Mouse (Mus musculus) midbrain, embryonic 16.5 days (tissue): ENCODE measurements at regions not wholly inside any gene's neighbourhood (a gene's known extent, or its start where the extent isn't known, plus 50 kb on each side); places are given as distances from the start of the nearest gene placed in this dataset.
A peak's percentile ranks its signal among the peaks of the same experiment; 100 is the strongest.

Experiments used
- ATAC-seq: fragments of 200-750 bp; cut with Nextera tagmentation; 2 replicates; pipeline ENCODE4 v1.8.0; 2017; ENCODE audit warnings: moderate TSS enrichment
- H3K27ac ChIP-seq: fragments of 300-500 bp; sonication (generic); 2 replicates; pipeline ENCODE4 v1.5.1; 2014; ENCODE audit warnings: mild to moderate bottlenecking, low read length, mixed read lengths
- H3K27me3 ChIP-seq: fragments of 300-500 bp; sonication (generic); 2 replicates; pipeline ENCODE4 v1.6.1; 2014; ENCODE audit warnings: low read depth, low read length, mixed read lengths; ENCODE audit not compliant: control insufficient read depth, insufficient read depth
- H3K36me3 ChIP-seq: fragments of 300-500 bp; sonication (generic); 2 replicates; pipeline ENCODE4 v1.6.1; 2014; ENCODE audit warnings: mild to moderate bottlenecking, low read length, moderate library complexity, mixed read lengths; ENCODE audit not compliant: control insufficient read depth, insufficient read depth
- H3K4me1 ChIP-seq: fragments of 300-500 bp; sonication (generic); 2 replicates; pipeline ENCODE4 v1.6.1; 2014; ENCODE audit warnings: mild to moderate bottlenecking, low read length, mixed read lengths; ENCODE audit not compliant: control insufficient read depth, insufficient read depth
- H3K4me2 ChIP-seq: fragments of 300-500 bp; sonication (generic); 2 replicates; pipeline ENCODE4 v1.6.1; 2014; ENCODE audit warnings: mild to moderate bottlenecking, low read length, mixed read lengths
- H3K4me3 ChIP-seq: fragments of 300-500 bp; sonication (generic); 2 replicates; pipeline ENCODE4 v1.5.1; 2014; ENCODE audit warnings: low read depth, mild to moderate bottlenecking, low read length, moderate library complexity, mixed read lengths
- H3K9ac ChIP-seq: fragments of 300-500 bp; sonication (generic); 2 replicates; pipeline ENCODE4 v1.6.1; 2014; ENCODE audit warnings: low read depth, low read length, mixed read lengths
- H3K9me3 ChIP-seq: fragments of 300-500 bp; sonication (generic); replicated peaks from 2 replicates; pipeline ENCODE4 v1.6.1; 2014; ENCODE audit warnings: mild to moderate bottlenecking, low read length, mixed read lengths; ENCODE audit not compliant: control insufficient read depth, poor library complexity, severe bottlenecking
- WGBS: fragments of 180-500 bp; shearing (Covaris S2); extraction: QIAGEN DNeasy Blood & Tissue Kit; methylation state at CpG from one replicate; pipeline ENCODE4 v1.1.7; 2014; 5-methylcytosine and 5-hydroxymethylcytosine counted together

DNA sequence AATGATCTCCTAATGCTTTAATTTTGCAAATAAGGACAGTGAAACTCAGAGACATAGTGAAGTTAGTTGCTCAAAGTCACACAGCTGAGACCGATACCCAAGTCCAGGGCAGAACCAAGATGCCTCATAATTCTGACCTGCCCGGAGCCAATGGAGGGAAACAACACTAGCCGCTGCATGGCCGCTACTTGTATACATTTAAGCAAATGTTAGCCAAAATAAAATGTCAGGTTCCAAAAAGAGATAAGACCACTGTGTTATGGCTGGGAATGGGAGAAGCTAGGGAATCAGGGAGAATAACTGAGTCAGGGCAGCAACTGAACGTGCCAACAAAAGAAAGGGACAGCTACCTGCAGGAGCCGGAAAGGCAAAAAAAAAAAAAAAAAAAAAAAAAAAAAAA lies 97.4 kb downstream of the Dad1 start:
- H3K4me1 ChIP-seq, result no peaks in the 10 kb centered on the region
- 93% methylated on average over 6 of the region's 6 CpGs for WGBS
- no peak for ATAC-seq
- H3K36me3 ChIP-seq, result no peaks in the 10 kb centered on the region
- H3K9ac ChIP-seq, result no peak overlapping the region
- H3K9me3 ChIP-seq, result no peaks in the 10 kb centered on the region
- H3K4me2 ChIP-seq, result no peak overlapping the region
- H3K27me3 ChIP-seq, result no peaks in the 10 kb centered on the region; the same call in 1 of the 2 replicates
- H3K27ac ChIP-seq, result no peak overlapping the region
- no peak overlapping the region for H3K4me3 ChIP-seq

DNA sequence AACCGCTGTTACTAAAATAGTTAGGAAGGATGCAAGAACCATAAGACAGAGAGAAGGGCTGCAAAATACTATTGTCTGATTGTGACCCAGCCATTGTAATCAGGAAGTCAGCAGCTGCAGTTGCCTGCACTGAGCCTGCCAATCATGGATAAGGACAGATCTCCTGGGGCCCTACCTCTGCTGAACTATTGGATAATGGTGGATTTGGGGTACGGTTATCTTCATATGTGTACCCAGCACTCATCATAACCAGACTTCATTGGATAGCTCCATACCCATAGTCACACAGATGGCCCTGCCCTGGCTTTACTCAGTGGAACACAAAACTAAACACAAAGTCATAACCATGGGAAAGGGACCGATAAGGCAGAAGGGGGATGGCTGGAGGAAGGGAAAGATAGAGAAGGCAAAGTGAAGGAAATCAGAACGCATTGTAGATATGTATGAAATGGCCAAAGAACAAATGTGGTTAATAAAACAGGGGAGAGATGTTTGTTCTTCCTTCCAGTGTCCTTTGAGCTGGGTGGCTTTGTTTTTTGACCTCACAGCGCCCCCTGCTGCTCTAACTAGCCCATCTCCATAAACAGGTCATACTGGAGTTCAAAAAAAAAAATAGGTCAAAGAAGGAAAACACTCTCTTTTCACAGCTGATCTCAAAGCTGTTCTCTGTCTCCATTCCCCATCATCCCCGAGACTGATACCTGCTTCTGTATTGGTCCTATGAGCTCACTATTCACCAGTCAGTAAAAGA lies 101.2 kb downstream of the Dad1 start:
- Histone ChIP-seq H3K36me3 (no peaks in the 10 kb centered on the region), H3K4me3 (no peak overlapping the region), H3K27me3 (no peaks in the 10 kb centered on the region; the same call in 1 of the 2 replicates), H3K27ac (no peak overlapping the region), H3K4me2 (no peak overlapping the region), H3K9ac (no peak overlapping the region), H3K9me3 (no peaks in the 10 kb centered on the region), H3K4me1 (no peaks in the 10 kb centered on the region)
- 49% methylated on average over 6 of the region's 6 CpGs for WGBS
- ATAC-seq, result no peak

DNA sequence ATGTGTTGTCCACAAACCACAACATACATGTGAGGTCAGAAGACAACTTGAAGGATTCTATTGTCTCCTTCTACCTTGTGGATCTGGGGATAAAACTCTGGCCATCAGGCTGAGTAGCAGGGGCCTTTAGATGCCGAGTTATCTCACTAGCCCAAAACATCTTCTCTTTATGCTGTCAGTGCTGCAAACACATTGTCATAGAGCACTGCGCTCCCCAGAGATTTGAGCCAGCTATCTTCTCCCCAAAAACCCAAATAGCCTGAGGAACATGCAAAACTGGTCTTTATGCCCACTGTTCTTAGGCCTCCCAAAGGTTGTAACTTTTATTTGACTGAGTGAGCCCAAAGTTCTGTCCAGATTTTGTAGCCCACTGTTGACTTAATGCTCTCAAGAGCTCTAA lies 102.0 kb downstream of the Dad1 start:
- Histone ChIP-seq H3K36me3 (no peaks in the 10 kb centered on the region), H3K4me2 (no peak overlapping the region), H3K9me3 (no peaks in the 10 kb centered on the region), H3K27ac (no peak overlapping the region), H3K9ac (no peak overlapping the region), H3K27me3 (no peaks in the 10 kb centered on the region; the same call in 1 of the 2 replicates), H3K4me1 (no peaks in the 10 kb centered on the region), H3K4me3 (no peak overlapping the region)
- WGBS, result 90% methylated on average over 2 of the region's 2 CpGs
- ATAC-seq, result no peak

DNA sequence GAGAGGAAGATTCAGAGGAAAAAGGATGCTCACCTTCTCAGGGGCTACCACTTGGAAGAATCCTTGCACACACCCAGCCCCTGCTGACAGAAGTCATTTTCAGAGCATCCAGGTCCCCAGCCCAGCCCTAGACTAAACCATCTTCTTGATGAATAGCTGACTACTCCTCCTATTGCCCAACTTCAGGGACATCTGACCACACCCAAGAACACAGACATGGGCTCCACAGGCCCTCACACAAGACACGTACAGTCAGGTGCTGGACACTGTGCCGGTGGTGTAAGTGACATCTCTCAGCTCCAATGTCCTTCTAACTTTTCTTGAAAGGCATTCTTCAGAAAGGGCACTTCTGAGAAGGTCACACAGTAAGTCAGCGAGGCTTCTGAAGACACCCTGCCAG lies 102.6 kb downstream of the Dad1 start:
- ATAC-seq, result no peak
- H3K36me3 ChIP-seq, result no peaks in the 10 kb centered on the region
- H3K4me2 ChIP-seq, result no peak overlapping the region
- WGBS, result 75% methylated on average over 3 of the region's 3 CpGs
- H3K27me3 ChIP-seq, result no peaks in the 10 kb centered on the region; the same call in 1 of the 2 replicates
- H3K27ac ChIP-seq, result no peak overlapping the region
- H3K4me3 ChIP-seq, result no peak overlapping the region
- H3K9ac ChIP-seq, result no peak overlapping the region
- peaks cover 4% of the 10 kb centered on the region for H3K4me1 ChIP-seq
- no peaks in the 10 kb centered on the region for H3K9me3 ChIP-seq

DNA sequence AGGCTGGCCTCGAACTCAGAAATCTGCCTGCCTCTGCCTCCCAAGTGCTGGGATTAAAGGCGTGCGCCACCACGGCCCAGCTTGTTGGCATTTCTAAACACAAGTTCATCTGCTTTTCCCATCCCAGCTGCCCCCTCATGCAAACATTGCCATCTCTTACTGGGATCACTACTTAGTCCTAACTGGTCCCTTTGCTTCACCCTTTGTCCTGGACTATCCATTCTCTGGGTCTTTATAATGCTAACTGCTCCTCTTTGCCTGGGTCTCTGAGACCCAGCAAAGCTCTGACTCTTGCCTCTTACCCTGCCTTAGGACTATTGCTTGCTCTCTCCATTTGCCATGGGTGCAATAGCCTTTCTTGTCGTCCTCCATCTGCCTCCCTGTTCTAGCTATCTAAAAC lies 103.7 kb downstream of the Dad1 start:
- Histone ChIP-seq H3K9me3 (no peaks in the 10 kb centered on the region), H3K36me3 (no peaks in the 10 kb centered on the region), H3K4me2 (no peak overlapping the region), H3K4me1 (peaks cover 15% of the 10 kb centered on the region), H3K27ac (no peak overlapping the region), H3K27me3 (no peaks in the 10 kb centered on the region), H3K4me3 (no peak overlapping the region), H3K9ac (no peak overlapping the region)
- no peak for ATAC-seq
- 96% methylated on average over 5 of the region's 5 CpGs for WGBS

DNA sequence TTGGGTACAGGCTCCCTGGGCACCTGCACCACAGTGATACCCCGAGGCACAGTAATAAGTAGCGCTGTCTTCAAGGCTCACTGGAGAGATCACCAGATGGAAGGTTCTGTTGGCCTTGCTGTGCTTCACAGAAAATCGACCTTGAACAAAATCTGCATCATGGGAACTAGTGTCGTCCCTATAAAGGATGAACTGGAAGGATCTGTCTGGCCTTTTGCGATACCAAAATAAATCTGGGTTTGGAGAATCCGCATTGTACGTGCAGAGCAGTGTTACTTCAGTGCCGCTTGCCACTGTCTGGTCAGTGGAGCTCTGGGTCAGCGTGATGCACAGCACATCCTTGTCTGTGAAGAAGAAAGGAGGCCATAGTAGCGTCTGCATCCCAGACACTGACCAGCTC lies 105.3 kb downstream of the Dad1 start:
- H3K4me3 ChIP-seq, result no peak overlapping the region
- H3K9ac ChIP-seq, result no peak overlapping the region
- H3K27me3 ChIP-seq, result no peaks in the 10 kb centered on the region
- 91% methylated on average over 10 of the region's 10 CpGs for WGBS
- no peak for ATAC-seq
- no peak overlapping the region for H3K27ac ChIP-seq
- H3K9me3 ChIP-seq, result no peaks in the 10 kb centered on the region
- no peaks in the 10 kb centered on the region for H3K36me3 ChIP-seq
- H3K4me2 ChIP-seq, result no peak overlapping the region
- peaks cover 15% of the 10 kb centered on the region for H3K4me1 ChIP-seq

DNA sequence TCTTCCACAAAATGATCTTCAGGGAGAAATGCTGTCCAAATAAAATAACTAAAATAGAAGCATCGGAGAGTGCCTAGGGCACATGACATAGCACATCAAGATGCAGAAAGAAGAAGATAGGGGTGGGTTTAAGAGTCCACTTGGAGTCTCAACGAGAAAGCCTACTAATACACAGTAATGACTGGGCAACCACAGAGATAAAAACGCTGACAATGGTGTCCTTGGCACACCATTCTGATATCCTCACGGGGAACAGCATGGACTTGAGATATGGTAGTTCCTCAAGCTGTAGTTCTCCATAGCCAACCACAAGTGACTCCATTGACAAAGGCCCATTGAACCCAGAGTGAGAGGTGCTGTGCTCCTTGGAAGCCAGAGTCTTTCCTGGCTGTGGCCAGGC lies 105.8 kb downstream of the Dad1 start:
- Histone ChIP-seq H3K36me3 (no peaks in the 10 kb centered on the region), H3K27me3 (no peaks in the 10 kb centered on the region), H3K4me2 (no peak overlapping the region), H3K27ac (no peak overlapping the region), H3K9me3 (no peaks in the 10 kb centered on the region), H3K4me1 (peaks cover 15% of the 10 kb centered on the region), H3K4me3 (no peak overlapping the region), H3K9ac (no peak overlapping the region)
- 93% methylated on average over 4 of the region's 4 CpGs for WGBS
- ATAC-seq, result no peak

DNA sequence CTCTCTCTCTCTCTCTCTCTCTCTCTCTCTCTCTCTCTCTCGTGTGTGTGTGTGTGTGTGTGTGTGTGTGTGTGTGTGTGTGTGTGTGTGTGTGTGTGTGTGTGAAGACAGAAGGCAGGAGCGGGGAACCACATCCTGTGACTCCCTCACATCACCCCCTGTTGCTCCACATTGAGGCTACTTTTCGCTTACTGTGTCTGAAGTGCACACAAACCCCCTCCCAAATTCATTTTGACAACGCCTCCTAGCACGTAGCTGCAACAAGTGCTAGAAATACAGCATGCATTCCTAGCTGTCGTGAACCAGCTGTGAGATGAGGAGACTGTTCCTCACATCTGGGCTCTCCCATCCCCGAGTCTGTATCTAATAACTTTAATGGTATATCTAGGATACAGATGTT lies 106.4 kb downstream of the Dad1 start:
- Histone ChIP-seq H3K36me3 (no peaks in the 10 kb centered on the region), H3K4me2 (no peak overlapping the region), H3K4me3 (no peak overlapping the region), H3K9me3 (no peaks in the 10 kb centered on the region), H3K9ac (no peak overlapping the region), H3K27ac (no peak overlapping the region), H3K4me1 (peaks cover 15% of the 10 kb centered on the region), H3K27me3 (no peaks in the 10 kb centered on the region)
- WGBS, result 83% methylated on average over 6 of the region's 7 CpGs
- no peak for ATAC-seq

DNA sequence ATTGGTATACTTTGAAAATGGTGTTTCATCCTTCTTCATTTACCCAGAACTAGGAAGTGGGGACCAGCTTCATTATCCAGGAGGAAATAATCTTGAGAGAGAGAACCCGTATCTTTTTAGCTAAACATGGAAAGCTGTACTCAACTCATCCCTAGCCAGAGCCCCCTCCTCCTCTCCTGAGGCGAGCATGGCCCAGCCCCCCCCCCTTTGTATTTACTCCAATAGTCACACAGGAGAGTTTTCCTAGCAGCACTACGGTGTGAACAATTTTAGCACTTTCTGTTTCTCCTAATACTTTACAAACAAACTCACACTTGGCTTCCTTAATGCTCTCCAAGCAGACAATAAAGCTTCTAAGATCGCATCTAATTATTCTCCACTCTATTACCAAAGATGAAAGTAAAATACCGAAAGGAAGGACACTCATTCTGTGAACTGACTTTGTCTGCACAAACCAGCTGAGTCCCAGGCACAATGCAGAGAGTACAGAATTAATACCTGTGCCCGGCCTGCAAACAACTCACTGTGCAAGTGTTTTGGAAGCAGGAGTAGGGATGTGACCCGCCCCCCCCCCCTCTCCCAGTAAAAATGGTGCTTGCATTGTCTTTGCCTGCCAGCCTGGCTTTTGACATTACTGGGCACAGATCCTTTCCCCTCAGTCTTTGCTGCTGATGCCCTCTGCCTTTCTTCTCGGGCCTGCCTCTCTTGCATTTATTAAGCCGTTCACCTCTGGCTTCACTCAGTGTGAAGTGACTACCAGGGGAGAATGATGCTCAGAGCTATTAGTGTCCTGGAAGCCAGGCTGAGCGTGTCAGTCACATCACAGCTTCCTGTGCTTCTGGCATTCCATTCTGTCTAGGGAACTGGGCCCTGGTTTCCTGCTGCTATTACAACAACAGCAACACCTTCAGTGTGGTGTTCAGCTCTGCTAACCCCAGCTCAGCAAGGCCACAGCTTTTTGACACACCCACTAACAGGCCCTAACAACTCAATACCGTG lies 107.9 kb downstream of the Dad1 start:
- peak; percentile 68 for ATAC-seq
- Histone ChIP-seq H3K4me1 (peaks cover 15% of the 10 kb centered on the region), H3K4me2 (no peak overlapping the region), H3K9me3 (no peaks in the 10 kb centered on the region), H3K27me3 (no peaks in the 10 kb centered on the region), H3K9ac (no peak overlapping the region), H3K36me3 (no peaks in the 10 kb centered on the region), H3K4me3 (no peak overlapping the region), H3K27ac (0 out of 2 replicates have a peak overlapping the region, but pooled peaks have one; percentile 5)
- WGBS, result 10% methylated on average over 11 of the region's 11 CpGs
